Mouse (Mus musculus) cerebral cortex, adult 2 months (tissue): ENCODE measurements around the gene Lce6a.

Experiments used
- WGBS: fragments of 180-500 bp; shearing (Covaris S2); methylation state at CpG from one replicate; pipeline ENCODE4 v1.1.7; 2018; 5-methylcytosine and 5-hydroxymethylcytosine counted together

Lce6a gene

DNA sequence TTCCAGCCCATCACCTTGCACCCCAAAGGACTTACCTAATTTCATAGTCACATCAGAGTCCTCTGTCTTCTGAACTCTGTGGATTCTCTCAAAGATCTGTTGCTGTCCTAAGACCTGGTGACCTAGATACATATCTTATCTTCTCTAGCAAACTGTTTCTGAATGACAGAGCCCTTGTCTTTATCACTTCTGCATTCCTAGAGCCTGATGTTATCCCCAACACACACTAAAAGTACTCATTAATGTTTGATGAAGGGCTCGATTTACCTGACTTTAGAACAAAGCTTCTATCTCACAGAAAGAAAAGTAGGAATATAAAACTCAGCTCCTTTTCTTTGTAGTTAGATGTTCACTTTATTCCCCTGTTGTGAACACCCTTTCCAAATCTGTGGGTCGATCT, at the start of gene Lce6a:
Gene Lce6a (minus strand): TSS at position 101 of the 400 bp plus-strand sequence.
- 80% methylated on average over 2 of the region's 2 CpGs for WGBS

DNA sequence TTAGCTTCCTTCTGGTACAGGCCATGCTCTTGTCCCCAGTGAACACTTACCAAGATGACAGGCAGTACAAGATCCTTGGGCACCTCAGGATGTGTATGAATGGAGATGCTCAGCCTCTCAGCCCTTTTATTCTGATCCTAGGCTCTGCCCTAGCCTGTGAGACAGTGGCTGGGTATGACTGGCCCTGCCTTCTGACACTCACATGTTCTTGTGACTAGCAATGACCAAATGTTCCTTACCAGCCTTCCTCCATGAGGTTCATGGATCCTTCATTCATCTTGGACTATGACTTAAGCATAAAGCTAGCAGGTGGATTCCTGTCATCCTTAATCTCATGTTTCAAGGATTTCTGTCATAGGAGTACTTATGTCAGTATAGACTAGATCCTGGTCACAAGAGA, 48.8 kb upstream of the Lce6a start, which contains the start of gene Lce1a2:
Gene Lce1a2 (minus strand): TSS at position 101 of the 400 bp plus-strand sequence.

DNA sequence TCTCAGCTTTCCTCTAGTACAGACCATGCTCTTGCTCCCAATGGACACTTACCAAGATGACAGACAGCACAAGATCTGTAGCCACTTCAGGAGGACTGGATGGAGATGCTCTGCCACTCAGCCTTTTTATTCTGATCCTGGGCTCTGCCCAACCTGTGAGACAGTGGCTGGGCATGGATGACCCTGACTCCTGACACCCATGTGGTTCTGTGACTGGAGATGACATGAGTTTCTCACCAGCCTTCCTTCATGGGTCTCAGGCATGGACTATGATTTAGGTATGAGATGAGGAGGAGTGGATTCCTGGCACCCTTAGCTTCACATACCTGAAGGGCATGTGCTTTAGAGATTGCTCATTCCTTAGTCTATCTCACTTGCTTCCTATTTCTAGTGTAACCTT, 35.4 kb upstream of the Lce6a start, which contains the start of gene Lce1b:
Gene Lce1b (minus strand): TSS at position 101 of the 400 bp plus-strand sequence.

DNA sequence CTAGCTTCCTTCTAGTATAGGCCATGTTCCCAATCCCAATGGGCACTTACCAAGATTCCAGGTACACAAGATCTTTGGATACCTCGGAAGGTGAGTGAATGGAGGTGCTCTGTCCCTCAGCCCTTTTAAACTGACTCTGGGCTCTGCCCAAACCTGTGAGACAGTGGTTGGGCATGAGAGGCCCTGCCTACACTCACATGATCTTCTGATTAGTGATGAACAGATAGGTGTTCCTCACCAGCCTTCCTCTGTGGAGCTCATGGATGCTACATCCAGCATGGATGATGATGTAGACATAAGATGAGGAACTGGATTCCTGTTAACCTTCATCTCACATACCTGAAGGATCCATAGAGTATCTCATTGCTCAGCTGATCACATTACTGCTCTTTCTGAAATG, 26.7 kb upstream of the Lce6a start, which contains the start of gene Lce1a1:
Gene Lce1a1 (minus strand): TSS at position 101 of the 400 bp plus-strand sequence.
- 88% methylated on average over 1 of the region's 1 CpGs for WGBS

DNA sequence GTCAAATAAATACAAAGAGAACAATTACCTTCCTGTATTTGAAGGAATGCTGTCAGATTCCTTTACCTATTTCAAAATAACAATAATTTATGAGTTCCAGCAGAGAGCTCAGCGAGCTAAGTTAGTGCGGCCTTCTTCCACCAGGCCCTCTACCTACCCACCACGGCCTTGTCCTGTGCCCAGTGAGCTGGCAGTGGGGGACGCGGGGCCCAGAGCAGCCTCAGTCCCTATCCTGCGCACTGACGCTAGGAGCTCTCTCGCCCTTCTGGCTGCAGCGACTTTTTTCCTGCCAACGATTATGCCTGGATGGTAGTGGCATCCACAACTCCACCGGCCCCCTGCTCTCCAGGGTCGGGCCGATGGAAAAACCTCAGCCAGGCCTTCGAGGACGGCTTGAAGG, 18.4 kb upstream of the Lce6a start:
- 94% methylated on average over 15 of the region's 15 CpGs for WGBS

DNA sequence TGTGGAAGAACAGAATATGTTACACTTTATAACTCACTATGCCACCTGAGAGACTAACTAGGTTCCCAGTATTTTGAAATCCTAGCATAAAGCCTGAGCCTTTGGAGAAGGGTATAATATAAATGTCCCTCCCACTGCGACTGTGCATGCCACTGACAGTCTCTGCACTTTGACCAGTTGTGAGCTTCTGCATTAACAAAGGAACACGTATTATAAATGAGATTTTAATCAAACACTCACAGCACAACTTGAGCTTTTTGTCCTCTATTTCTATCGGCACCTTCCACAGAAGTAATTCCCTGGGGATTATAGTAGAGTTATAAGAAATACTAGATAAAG, 17.2 kb upstream of the Lce6a start:
- 71% methylated on average over 3 of the region's 3 CpGs for WGBS

DNA sequence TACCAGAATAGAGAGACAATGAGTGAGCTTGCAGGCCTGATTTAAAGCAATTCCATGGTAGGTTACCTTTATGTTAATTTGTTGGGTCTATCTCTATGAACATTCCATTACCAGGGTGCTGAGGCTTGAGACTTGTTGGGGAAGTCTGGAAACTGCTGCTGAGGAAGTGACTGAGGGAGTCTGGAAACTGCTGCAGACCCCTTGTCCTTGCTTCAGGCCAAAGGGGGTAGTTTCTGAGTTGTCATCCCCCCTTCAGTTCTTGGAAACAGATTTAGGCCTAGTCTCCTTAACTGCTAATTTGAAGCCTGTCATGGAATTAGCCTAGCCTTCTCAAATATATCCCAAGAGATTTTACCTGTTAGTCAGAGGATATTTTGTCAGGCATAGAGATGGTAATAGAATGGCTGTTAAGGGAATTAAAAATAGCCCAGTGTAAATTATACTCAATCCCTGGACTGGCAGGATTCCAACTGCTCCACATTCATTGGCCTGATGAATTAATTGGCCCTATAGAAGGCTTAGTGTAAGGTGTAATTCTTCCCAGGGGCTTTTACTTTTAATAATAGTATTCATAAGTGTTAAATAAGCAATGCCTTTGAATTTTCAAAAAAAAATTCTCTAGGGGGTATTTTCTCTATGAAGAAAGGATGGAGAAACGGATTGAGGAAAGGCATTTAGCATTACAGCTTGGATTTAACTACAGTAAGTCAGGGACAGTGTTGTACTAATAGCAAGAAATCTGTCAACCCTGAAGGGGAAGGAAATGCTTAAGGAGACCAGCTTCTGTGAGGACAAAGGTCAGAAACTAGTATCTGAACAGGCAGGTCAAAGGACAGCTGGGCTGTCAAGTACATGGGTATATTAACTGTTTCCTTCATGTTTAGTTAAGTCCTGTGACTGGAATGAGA, 16.5 kb upstream of the Lce6a start:
- WGBS = 33% methylated on average over 1 of the region's 1 CpGs

DNA sequence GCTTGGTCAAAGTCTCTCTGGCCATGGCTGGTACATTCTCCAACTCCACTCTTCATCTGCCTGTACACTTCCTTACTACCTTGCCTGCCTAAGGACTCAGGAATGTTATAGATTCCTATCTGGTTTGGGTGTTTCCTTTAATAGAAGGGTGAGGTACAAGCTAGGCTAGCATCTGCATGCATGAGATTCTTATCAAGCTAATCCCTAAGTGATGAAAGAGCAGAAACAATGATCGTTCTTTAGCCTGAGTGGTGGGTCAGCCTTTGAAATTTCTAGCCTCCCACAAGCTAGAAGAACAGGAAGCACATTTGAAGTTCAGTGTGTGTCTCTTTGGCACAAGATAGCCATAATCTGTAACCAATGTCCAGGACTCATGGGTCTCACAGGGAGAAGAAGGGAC, 11.7 kb downstream of the Lce6a start:
- 81% methylated on average over 1 of the region's 1 CpGs for WGBS

DNA sequence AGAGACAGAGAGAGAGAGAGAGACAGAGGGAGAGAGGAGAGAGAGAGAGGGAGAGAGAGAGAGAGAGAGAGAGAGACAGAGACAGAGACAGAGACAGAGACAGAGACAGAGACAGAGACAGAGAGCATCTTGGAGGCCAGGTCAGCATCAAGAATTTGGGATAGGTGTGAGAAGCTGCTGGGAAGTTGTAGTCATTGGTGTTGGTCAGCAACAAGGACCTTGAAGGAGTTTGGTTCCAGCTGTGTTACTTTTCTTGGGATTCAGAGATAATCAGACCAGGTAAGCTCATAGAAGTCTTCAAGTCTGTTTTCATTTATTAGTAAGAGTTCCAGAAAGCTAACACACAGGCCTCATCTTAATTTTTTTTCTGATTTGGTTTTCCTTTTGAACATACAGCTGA, 14.1 kb downstream of the Lce6a start, which contains the start of gene 2210017I01Rik:
Gene 2210017I01Rik (minus strand): TSS at position 101 of the 400 bp plus-strand sequence.

DNA sequence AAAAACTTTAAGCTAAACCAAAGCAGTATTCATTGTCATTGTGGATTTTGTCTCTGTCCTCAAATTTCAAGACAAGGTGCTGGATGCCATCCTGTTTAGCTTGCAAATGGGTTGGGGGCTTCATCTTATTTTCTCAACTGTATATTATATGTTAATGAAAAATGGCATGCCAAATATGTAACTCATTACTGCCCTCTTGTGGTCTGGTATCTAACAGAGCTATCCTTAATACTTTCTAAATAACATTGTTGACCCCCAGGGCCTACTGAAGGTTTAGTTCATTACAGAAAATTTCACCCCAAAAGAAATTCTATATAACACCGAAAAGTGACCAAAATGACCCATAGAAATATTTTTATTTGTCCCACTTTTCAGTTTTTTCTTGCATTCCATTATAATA, 19.3 kb downstream of the Lce6a start:
- 68% methylated on average over 1 of the region's 1 CpGs for WGBS

DNA sequence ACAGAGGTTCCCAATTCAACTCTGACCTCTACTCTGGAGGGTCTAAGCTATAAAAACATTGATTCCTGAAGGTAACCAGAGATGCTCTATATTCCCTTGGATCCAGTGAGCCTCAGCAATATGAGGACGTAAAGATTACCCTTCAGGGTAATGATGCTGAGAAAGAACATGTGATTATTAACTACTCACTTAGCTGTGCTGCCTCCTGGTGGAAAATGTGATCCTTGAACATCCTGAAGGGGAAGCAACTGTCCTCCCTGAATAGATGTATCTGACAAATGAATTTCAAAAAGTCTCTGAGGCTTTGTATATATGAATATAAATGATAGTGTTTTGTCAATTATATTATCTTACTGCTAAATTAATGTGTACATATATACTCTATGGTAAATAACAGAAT, 21.0 kb downstream of the Lce6a start:
- 77% methylated on average over 1 of the region's 1 CpGs for WGBS

DNA sequence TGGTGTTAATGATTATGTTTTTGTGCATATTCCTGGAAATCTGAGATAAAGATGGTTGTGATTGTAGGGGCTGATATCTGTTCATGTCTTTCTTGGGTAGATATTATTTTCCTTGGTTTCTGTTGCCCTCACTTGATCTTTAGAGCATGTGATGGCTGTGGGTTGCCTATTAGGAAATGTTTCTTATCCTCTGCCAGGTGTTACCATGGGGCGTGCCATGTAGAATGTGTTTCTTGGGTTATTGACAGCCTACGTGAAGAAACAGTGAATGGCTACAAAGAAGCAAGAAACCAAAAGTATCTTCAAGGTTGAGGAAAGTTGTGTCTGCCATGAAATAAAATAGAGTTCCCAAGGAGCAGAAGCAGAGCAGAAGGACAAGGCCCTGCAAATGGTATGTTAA, 23.0 kb downstream of the Lce6a start:
- 88% methylated on average over 2 of the region's 2 CpGs for WGBS

DNA sequence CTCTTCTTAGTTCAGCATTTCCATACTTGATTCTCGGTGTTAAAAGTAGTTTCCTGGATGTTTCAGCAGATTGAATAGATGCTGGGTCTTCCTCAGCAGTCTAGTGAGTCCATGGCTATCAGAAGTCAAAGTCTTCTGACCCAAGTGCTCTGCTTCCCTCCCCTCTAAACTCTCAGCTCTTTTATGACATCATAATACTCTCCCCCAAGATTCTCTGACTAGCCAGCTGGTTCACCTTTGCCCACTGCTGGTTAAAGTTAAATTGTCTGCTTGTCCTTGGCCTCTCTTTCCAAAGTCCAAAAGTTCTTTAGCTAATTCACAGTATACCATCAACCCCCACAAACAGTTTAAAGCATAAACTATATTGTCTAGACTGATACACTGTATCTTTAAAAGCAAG, 32.6 kb downstream of the Lce6a start, which contains the start of gene Smcp:
Gene Smcp (minus strand): TSS at position 140 of the 400 bp plus-strand sequence.
- 63% methylated on average over 1 of the region's 1 CpGs for WGBS

DNA sequence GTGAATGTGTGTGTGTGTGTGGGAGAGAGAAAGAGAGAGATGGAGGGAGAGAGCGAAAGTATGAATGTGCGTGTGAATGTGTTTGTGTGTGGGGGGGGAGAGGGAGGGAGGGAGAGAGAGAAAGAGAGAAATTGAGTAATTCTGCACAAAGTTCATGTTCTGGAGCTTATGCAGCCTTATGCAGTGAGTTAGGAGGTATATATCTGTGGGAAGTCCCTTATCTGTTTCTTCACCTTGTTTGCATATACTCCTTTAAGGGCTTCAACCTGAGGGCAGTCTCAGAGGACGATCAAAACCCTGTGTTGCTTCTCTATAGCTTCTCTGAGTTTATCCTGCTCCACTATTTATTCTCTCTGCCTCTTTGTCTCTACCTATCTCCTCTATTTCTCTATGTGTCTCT, 34.3 kb downstream of the Lce6a start:
- 87% methylated on average over 3 of the region's 3 CpGs for WGBS

DNA sequence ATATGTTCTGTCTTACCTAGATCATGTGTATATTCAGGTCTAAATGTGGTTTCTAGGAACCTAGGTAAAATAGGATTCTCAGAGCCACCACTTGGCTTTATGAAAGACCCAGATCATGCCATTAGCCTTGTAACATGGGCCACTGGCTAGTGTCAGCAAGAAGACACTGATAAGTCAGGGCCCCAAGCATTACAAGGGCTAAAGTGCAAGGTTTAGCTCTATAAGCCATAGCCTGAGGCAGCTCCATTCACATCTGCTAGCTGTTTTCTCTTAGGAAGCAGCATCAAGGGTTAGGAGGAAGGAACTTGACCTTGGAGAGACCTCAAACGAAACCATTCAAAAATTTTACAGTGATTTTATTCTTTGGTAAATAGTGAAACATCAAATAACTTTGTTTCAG, 36.4 kb downstream of the Lce6a start:
- 68% methylated on average over 1 of the region's 1 CpGs for WGBS

DNA sequence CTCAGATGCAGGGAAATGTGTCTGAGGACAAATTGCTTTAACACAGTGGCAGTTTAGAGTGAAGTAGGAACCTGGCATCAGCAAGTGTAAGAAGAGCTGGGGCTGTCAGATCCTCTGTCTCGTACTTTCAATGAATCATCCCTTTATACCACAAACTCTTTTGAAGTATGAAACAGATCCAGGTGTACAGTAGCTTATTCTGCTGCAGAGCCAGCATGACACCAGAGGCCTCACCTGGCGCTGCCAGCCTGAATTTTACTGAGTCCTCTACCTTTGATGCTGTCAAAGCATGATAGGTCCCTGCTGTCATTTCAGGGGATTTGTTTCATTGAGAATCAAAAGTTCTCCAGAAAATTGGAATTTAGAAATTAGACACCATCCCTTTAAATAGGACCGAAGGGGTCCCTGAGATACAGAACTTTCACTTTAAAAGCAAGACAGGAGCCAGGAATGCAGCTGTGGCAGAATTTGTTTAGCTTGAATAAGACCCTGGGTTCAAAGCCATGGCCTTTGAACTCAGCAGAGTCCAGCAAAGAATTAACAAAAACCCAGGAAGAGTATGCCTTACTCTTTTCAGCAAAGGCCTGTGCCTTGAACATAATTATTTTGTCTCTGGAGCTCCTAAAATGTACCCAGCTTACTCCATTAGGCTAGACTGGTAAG, 38.2 kb downstream of the Lce6a start:
- 78% methylated on average over 3 of the region's 3 CpGs for WGBS

DNA sequence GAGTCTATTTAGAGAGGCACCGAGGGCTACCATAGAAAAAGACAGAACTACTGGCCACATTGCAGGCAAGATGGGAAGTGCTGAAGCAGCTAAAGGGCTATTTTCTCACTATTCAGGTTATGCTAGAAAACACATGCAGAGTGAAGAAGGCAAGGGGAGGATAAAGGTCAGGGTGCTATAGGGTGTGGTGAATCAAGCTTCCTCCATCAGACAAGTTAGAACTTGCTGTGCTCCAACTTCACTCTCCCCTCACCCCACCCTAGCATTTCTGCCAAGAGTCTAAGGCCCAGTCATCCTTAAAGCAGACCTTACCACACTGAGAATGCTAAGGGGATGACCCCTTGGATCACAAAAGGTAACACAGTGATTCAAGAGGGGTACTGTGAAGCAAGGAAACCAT, 42.0 kb downstream of the Lce6a start:
- WGBS = 91% methylated on average over 1 of the region's 1 CpGs

DNA sequence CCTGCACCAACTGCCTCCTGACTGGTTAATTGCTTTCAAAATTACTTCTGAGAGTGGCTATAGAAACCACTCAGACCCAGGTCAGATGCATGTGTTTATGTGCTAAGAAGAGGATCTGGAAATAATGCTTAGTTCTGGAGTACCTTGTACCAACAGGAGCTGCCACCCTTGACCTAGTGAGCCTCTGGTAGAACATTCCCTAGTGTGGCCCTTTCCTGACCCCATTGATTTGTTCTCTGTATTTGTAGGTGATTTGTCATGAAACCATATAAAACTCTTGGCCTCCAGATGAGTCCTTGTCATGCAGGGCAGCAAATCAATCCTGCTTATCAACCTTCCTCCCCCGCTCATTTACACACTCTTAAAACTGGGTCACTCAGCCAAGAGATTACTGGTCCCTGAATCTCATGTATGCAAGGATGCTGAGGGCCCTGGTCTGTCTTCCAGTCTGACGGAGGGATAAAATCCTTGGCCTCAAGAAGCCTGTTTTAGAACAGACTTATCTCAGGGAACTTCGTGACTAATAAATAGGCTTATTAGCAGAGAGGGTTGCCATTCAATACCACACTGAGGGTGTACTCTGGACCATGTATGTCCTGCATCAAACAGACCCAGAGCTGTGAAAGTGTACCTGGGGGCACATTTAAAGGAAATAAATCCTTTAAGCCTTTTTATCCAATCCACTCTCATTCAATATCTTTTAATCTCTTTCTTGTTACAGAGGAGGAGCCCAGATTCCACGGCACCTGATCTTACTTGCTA, 42.6 kb downstream of the Lce6a start:
- 83% methylated on average over 4 of the region's 4 CpGs for WGBS

DNA sequence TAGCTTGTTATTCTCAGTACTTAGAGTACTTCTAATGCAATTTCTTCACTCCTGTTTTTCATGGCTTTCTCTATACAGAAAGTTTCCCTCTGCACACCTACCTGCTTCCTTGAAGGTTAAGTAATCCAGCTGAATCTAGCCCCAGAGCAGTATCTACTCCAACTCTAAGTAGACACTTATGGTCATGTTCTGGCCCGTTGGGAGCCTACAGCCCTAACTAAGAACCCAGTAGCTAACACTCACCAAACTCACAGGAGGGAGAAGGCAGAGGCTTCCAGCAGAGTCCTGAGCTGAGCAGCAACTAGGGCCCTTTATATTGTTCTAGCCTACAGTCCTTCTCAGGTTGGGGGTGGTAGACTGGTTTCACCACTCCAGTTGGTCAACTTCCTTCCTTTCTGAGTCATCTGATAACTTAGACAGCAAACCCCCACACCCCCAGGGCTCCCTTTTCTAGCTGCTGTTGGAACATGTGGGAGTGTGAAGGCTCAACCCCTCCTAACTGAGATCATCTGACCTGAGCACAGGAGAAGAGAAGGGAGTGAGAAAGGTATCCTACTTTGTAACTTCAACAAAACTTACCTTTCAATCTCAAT, 47.9 kb downstream of the Lce6a start, which contains the start of gene Ivl:
Gene Ivl (minus strand): TSS at position 287 of the 593 bp plus-strand sequence.
- WGBS = 72% methylated on average over 1 of the region's 1 CpGs

DNA sequence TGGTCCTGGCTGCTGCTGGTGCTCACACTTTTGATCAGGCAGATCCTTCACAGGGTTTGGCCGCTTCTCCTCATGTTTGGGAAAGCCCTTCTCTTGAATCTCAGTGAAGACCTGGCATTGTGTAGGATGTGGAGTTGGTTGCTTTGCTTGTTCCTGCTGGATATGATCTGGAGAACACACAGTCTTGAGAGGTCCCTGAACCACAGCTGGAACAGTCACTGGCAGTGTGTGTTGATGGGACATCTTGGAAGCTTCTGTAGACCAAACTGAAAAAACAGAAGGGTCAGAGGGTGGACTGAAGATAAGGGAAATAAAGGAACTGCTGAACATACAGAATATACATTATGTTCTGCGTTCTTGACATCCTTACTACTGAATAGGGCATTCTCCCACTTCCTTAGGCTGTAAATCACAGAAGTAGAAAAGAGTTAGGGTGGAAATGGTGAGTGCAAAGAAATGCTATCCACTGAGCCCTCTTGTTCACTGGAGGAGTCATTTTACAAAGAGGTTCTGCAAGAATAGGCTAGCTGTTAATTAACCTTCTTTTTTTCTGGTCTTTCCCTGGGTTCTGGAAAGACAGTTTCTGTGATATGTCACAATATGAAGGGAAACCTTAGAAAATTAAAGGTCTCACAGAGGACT, 48.8 kb downstream of the Lce6a start:
- WGBS = 58% methylated on average over 2 of the region's 2 CpGs
